Mouse (Mus musculus) embryo, embryonic 9.5 days (tissue): ENCODE measurements around the gene Acsm1.

Experiments
- DNase-seq: peaks from one replicate; pipeline ENCODE4 v3.0.0-alpha.2; 2017; ENCODE audit errors: extremely low spot score

Acsm1 gene

DNA sequence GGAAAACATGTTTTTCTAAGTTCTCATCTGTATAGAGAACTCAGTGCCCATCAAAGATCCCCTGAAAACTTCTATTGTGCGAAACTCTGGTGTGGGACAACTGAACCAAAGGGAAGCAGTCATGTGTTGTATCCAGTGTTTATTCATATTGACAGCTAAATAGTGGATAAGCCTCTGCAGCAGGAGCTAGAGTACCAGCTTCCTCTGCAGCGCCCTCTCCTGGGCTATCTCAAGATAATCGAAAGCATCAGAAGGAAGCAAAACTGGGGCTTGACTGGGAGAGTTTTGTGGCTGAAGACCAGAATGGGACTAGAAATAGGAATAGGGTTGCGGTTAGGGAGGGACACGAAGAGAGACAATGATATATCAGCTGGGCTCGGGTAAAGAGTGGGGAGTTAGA is 64.1 kb downstream of the Acsm1 start:
- no peak for DNase-seq

DNA sequence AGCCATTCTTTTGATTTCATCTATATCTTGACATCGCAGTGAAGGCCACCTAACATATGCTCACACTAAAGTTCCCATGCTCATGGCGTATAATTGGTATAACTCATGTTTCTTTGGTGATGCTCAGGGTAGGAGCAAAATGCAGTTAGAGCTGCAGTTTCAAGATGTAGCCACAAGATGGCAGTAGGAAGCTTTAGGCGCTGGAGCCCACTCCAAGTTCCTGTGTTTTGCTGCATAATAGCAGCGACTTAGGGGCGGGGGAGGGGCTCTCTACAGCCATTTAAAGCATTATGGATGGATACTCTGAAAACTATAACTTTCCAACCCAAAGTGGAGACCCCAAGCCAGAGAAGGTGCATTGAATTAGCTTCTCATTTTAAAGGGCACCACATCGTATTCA is 66.6 kb downstream of the Acsm1 start:
- DNase-seq, result peak; percentile 54

DNA sequence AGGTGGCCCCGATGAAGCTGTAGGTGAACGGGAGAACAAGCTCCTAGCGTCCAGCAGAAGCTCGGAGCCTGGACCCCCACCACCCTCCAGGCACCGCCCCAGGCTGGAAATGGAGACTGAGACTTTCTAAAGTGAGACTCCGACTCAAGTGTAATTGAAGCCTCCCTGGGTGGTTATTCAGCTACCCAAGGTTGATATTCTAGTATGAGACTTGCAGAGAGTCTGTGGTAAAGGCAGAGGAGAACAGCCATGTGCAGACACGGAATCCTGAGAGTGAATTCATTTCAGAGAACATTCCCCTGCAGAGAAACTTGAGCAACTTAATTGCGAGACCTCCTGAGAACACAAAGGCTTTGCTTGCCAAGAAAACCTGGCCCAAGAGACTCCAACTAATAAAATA is 73.3 kb downstream of the Acsm1 start:
- no peak for DNase-seq

DNA sequence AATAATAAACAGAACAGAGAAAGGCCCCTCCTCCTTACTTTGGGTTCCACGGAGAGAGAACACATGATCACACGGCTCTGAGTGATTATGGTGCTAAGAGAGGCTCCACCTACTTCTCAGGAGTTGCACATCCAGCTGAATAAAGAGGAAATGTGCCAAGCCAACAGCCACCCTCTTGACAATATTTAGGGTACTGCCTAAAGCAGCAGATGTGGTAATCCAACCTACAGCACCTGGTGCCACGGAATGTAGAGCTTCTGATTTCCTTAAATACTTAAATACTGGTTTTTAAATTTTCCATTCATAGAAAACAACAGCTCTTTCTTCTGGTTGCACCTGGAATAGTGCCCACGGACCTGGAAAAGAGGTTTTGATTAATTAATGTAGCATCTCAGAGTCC is 75.9 kb downstream of the Acsm1 start:
- no peak for DNase-seq

DNA sequence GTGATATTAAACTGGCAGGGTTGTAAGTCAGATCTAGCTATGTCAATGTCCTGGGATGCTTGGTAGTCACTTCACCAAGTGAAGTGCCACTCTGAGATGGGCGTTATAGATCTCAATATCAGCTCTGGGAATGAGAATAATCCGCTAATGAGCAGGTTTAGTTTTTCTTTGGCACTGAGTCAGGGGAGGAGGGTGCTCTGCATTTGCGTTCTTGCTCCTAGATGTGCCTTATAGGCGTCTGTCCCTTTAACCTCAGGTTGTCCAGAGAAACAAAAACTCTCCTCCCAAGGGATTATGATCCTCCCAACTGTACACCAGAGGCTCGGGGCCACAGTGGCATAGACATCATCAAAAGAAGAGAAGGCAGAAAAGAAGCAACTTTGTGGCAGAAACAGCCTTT is 82.9 kb downstream of the Acsm1 start, which contains the start of gene Acsm4:
Gene Acsm4 (plus strand): TSS at position 301 of the 400 bp plus-strand sequence.
- no peak for DNase-seq

DNA sequence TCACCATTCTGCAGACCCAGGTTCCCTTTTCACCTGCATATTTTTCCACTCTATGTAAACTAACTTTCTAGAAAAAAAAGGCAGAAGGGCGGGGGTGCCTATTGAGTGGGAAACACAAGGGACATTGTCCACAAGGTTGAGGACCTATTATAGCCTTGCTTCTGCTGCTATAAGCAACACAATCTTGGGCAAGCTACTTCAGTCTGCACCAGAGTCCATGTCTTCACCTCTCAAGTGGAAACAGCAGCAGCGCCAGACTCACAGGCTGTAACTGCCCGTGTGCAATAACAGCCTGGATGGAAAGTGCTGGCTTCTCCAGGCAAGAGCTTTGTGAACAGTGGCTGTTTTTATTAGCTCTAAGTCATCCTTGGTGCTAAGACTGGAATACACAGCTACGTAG is 85.5 kb downstream of the Acsm1 start:
- DNase-seq, result no peak

DNA sequence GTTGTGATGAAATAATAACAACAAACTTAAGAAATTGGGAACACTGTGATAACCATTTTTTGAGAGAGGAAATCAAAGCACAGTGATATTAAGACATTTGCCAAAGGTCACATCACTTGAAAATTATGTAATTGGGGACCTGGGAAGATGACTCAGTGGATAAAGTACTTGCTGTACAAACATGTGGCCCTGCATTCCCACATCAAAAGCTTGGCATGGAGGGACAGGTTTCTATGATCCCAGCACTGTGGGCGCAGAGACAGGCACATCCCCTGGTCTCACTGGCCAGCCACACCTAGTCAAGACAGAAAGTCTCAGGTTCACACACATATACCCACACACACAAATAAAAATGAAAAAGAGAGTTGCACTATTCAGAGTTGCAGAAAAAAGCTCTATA is 88.1 kb downstream of the Acsm1 start:
- no peak for DNase-seq
